Mouse (Mus musculus) heart, embryonic 12.5 days (tissue): Measurements from ENCODE around the gene Xcl1. TPM values are rescaled to one million over a fixed set of nuclear protein-coding genes. Genes with fewer than 3 reads are reported as not detected.

Experiments used
- ATAC-seq: fragments of 200-750 bp; cut with Nextera tagmentation; 2 replicates; pipeline ENCODE4 v1.8.0; 2017; ENCODE audit warnings: moderate TSS enrichment, moderate library complexity; ENCODE audit not compliant: insufficient number of reproducible peaks, low FRiP score
- H3K27ac ChIP-seq: fragments of 300-500 bp; sonication (generic); 2 replicates; pipeline ENCODE4 v1.5.1; 2016; ENCODE audit warnings: mild to moderate bottlenecking, moderate library complexity; ENCODE audit not compliant: poor library complexity, severe bottlenecking
- H3K27me3 ChIP-seq: fragments of 300-500 bp; sonication (generic); replicated peaks from 2 replicates; pipeline ENCODE4 v1.6.1; 2016; ENCODE audit warnings: mild to moderate bottlenecking, moderate library complexity
- H3K36me3 ChIP-seq: fragments of 300-500 bp; sonication (generic); 2 replicates; pipeline ENCODE4 v1.6.1; 2016; ENCODE audit warnings: mild to moderate bottlenecking, moderate library complexity
- H3K4me1 ChIP-seq: fragments of 300-500 bp; sonication (generic); replicated peaks from 2 replicates; pipeline ENCODE4 v1.6.1; 2016; ENCODE audit warnings: mild to moderate bottlenecking
- H3K4me2 ChIP-seq: fragments of 300-500 bp; sonication (generic); 2 replicates; pipeline ENCODE4 v1.6.1; 2016; ENCODE audit warnings: mild to moderate bottlenecking, moderate library complexity
- H3K4me3 ChIP-seq: fragments of 300-500 bp; sonication (generic); 2 replicates; pipeline ENCODE4 v1.5.1; 2016; ENCODE audit warnings: mild to moderate bottlenecking
- H3K9ac ChIP-seq: fragments of 300-500 bp; sonication (generic); 2 replicates; pipeline ENCODE4 v1.6.1; 2016; ENCODE audit warnings: mild to moderate bottlenecking, moderate library complexity
- H3K9me3 ChIP-seq: fragments of 300-500 bp; sonication (generic); replicated peaks from 2 replicates; pipeline ENCODE4 v1.6.1; 2016; ENCODE audit warnings: mild to moderate bottlenecking, moderate library complexity
- WGBS: fragments of 180-500 bp; shearing (Covaris S2); methylation state at CpG from one replicate; pipeline ENCODE4 v1.1.7; 2016; 5-methylcytosine and 5-hydroxymethylcytosine counted together
- polyA plus RNA-seq: library from polyadenylated mRNA; unstranded; fragments of >200 nt; fragmentation: Nextera tagmentation; extraction: Ambion mirVana; gene quantifications from 2 replicates; pipeline ENCODE4 v1.2.1, GENCODE M21; 2016

Xcl1 gene
- polyA plus RNA-seq, 1 experiment from 2014 or later = not detected

- H3K27me3 ChIP-seq = no peaks in the 10 kb centered on the region
- H3K4me1 ChIP-seq = peaks cover 12% of the 10 kb centered on the region; the same call in 1 of the 2 replicates
- no peak for ATAC-seq
- 62% methylated on average over 3 of the region's 3 CpGs for WGBS
- no peak overlapping the region for H3K4me2 ChIP-seq
- H3K36me3 ChIP-seq = no peaks in the 10 kb centered on the region
- no peaks in the 10 kb centered on the region for H3K9me3 ChIP-seq
- H3K9ac ChIP-seq = no peak overlapping the region
- H3K4me3 ChIP-seq = no peak overlapping the region
- H3K27ac ChIP-seq = no peak overlapping the region
These were observed 23.8 kb upstream of the Xcl1 start for GRCm38 (mm10) chr1:164959160-164959559.

DNA sequence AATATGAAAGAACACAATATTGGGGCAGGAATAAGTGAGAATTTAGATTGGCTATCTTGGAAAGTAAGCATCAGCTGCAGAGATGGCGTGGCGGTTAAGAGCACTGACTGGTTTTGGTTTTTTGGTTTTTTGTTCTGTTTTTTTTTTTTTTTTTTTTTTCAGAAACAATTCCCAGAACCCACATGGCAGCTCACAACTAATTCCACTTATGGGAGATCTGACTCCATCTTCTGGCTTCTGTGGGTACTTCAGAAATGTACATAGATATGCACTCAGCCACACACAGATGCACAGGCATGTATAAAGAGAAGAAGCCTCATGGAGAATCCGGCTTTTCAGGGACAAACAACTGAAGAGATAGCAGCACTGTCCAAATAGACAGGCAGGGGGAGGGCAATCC lies 22.6 kb upstream of the Xcl1 start:
- H3K4me3 ChIP-seq = no peak overlapping the region
- peaks cover 12% of the 10 kb centered on the region; the same call in 1 of the 2 replicates for H3K4me1 ChIP-seq
- H3K4me2 ChIP-seq = no peak overlapping the region
- 80% methylated on average over 3 of the region's 3 CpGs for WGBS
- no peak for ATAC-seq
- no peak overlapping the region for H3K9ac ChIP-seq
- no peaks in the 10 kb centered on the region for H3K36me3 ChIP-seq
- no peaks in the 10 kb centered on the region for H3K27me3 ChIP-seq
- no peak overlapping the region for H3K27ac ChIP-seq
- no peaks in the 10 kb centered on the region for H3K9me3 ChIP-seq

DNA sequence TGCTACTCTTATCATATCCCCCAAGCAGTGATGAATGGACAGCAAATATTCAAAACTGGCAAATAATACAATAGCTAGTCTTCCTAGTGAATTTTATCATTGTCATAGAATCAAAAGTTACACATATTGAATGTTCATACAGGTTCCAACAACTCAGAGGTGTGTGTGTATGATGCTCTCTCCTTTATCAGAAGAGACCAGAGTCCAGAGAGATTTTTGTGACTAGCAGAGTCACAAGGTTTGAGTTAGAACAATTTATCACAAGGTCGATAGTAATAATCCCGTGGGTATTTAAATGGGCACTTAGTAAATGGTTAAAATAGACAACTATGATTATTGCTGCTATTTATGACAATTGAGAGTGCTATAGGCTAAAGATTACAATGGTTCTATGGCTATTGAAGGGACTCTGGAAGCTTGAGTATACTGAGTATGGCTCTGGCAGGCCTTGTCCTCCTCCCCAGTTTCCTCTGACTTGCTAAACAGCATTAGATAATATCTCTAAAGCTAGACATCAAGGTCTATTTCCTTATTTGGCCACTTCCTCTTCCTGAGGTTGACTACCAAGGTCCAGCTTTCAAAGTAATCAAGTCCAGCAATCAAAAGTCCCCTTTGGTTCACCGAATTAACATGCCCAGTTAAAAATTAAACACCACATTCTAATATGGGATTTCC lies 21.5 kb upstream of the Xcl1 start:
- 0 out of 2 replicates have a peak, but pooled peaks cover 6% of the 10 kb centered on the region for H3K4me1 ChIP-seq
- no peak for ATAC-seq
- H3K4me3 ChIP-seq = no peak overlapping the region
- 69% methylated on average over 3 of the region's 3 CpGs for WGBS
- H3K4me2 ChIP-seq = no peak overlapping the region
- H3K36me3 ChIP-seq = no peaks in the 10 kb centered on the region
- H3K9me3 ChIP-seq = no peaks in the 10 kb centered on the region
- no peak overlapping the region for H3K9ac ChIP-seq
- H3K27ac ChIP-seq = no peak overlapping the region
- H3K27me3 ChIP-seq = no peaks in the 10 kb centered on the region

GRCm38 (mm10) chr1:164955452-164956196 lies 20.3 kb upstream of the Xcl1 start:
- H3K4me3 ChIP-seq = no peak overlapping the region
- ATAC-seq = no peak

DNA sequence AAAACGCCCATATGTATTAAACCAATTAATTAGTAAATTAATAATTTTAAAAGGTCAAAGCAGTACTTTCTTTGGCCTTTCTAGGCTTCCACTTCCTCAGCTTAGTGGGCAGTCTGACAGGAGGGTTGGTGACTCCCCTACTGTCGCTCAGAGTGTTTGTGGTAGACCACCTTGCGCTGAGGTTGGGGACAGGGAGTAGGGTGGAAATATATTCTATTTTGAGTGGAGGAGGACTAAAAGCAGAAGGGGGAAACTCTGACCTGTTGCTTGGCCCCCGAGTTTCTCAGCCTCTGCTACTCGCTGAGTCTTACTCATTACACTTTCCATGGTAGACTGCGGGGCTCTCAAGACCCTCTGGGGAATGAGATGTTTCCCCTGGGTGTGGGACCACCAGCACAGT lies 18.2 kb upstream of the Xcl1 start:
- H3K27ac ChIP-seq = no peak overlapping the region

More at GRCm38 (mm10) chr1:164955452-164956196, 20.3 kb upstream of the Xcl1 start:
- H3K9ac ChIP-seq = no peak overlapping the region
- no peaks in the 10 kb centered on the region for H3K27me3 ChIP-seq
- no peak overlapping the region for H3K27ac ChIP-seq
- no peaks in the 10 kb centered on the region for H3K9me3 ChIP-seq
- 80% methylated on average over 7 of the region's 7 CpGs for WGBS
- H3K4me1 ChIP-seq = 0 out of 2 replicates have a peak, but pooled peaks cover 4% of the 10 kb centered on the region
- H3K4me2 ChIP-seq = no peak overlapping the region
- H3K36me3 ChIP-seq = no peaks in the 10 kb centered on the region

DNA sequence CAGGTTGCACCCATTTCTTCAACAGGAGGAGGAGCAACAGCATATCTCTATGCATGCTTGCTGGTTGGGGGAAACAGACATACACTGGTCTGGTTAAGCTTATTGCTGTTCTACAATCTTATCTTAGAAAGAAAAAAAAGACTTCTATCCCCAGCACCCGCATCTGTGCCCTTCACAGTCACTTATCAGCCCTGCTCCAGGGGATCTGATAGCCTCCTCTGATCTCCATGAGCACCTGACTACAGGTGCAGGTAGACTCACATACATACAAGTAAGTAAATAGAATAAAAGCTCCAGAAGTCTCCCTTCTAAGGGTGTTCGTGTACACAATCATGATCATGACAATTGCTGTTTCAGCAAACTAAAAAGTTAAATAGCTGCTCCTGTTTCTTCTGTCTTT lies 733 bp upstream of the Xcl1 start:
- no peaks in the 10 kb centered on the region for H3K9me3 ChIP-seq
- H3K9ac ChIP-seq = no peak overlapping the region
- WGBS = 43% methylated on average over 2 of the region's 2 CpGs

More for the DNA sequence above, 18.2 kb upstream of the Xcl1 start:
- H3K4me3 ChIP-seq = no peak overlapping the region
- WGBS = 81% methylated on average over 6 of the region's 6 CpGs
- ATAC-seq = no peak
- H3K9ac ChIP-seq = no peak overlapping the region
- H3K4me1 ChIP-seq = no peaks in the 10 kb centered on the region
- no peaks in the 10 kb centered on the region for H3K36me3 ChIP-seq
- no peak overlapping the region for H3K4me2 ChIP-seq
- H3K27me3 ChIP-seq = no peaks in the 10 kb centered on the region
- no peaks in the 10 kb centered on the region for H3K9me3 ChIP-seq

GRCm38 (mm10) chr1:164933441-164934188 lies 1.7 kb downstream of the Xcl1 start:
- H3K27me3 ChIP-seq = no peaks in the 10 kb centered on the region
- no peak overlapping the region for H3K4me2 ChIP-seq
- no peak for ATAC-seq
- H3K9me3 ChIP-seq = no peaks in the 10 kb centered on the region
- 85% methylated on average over 10 of the region's 10 CpGs for WGBS
- 0 out of 2 replicates have a peak, but pooled peaks cover 5% of the 10 kb centered on the region for H3K4me1 ChIP-seq
- no peaks in the 10 kb centered on the region for H3K36me3 ChIP-seq
- no peak overlapping the region for H3K9ac ChIP-seq
- no peak overlapping the region for H3K4me3 ChIP-seq
- no peak overlapping the region for H3K27ac ChIP-seq

More for the DNA sequence above, 733 bp upstream of the Xcl1 start:
- H3K27me3 ChIP-seq = no peaks in the 10 kb centered on the region
- no peak for ATAC-seq
- no peak overlapping the region for H3K27ac ChIP-seq
- H3K4me1 ChIP-seq = 0 out of 2 replicates have a peak, but pooled peaks cover 5% of the 10 kb centered on the region
- no peaks in the 10 kb centered on the region for H3K36me3 ChIP-seq
- no peak overlapping the region for H3K4me2 ChIP-seq
- H3K4me3 ChIP-seq = no peak overlapping the region

- Histone ChIP-seq H3K27me3 (no peaks in the 10 kb centered on the region), H3K9me3 (peaks cover 5% of the 10 kb centered on the region; the same call in 1 of the 2 replicates), H3K4me1 (0 out of 2 replicates have a peak, but pooled peaks cover 5% of the 10 kb centered on the region), H3K27ac (no peak overlapping the region), H3K36me3 (no peaks in the 10 kb centered on the region), H3K4me3 (no peak overlapping the region), H3K9ac (no peak overlapping the region), H3K4me2 (no peak overlapping the region)
- 88% methylated on average over 7 of the region's 7 CpGs for WGBS
- ATAC-seq = no peak
These were observed 4.2 kb downstream of the Xcl1 start for GRCm38 (mm10) chr1:164931135-164931534.

DNA sequence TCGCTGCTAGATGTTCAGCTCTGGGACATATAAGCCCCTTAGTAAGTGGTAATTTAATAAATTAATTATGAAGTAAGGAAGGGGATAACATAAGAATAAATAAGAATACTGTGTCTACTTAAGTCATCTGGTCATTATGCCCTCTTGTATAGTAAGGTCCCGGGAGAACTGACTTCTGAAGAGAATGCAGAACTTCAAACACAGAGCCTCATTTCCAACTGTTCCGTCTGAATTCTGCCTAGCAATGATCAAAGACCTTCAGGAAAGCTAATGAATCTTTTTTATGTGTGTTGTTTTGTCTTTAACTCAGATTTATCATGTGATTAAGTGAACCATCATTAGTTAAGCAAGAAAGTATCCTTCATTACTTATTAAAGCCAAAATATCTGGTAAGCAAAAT lies 5.3 kb downstream of the Xcl1 start:
- H3K9ac ChIP-seq = no peak overlapping the region
- WGBS = 80% methylated on average over 3 of the region's 3 CpGs

GRCm38 (mm10) chr1:164926534-164927160 lies 8.7 kb downstream of the Xcl1 start:
- H3K4me1 ChIP-seq = no peaks in the 10 kb centered on the region
- H3K27ac ChIP-seq = no peak overlapping the region
- peaks cover 8% of the 10 kb centered on the region; the same call in 1 of the 2 replicates for H3K9me3 ChIP-seq
- H3K4me3 ChIP-seq = no peak overlapping the region
- H3K36me3 ChIP-seq = no peaks in the 10 kb centered on the region
- no peak overlapping the region for H3K4me2 ChIP-seq
- no peak overlapping the region for H3K9ac ChIP-seq
- no peak for ATAC-seq
- no peaks in the 10 kb centered on the region for H3K27me3 ChIP-seq
- WGBS = 82% methylated on average over 3 of the region's 3 CpGs

More for the DNA sequence above, 5.3 kb downstream of the Xcl1 start:
- Histone ChIP-seq H3K36me3 (no peaks in the 10 kb centered on the region), H3K27ac (no peak overlapping the region), H3K27me3 (no peaks in the 10 kb centered on the region), H3K4me2 (no peak overlapping the region), H3K9me3 (peaks cover 8% of the 10 kb centered on the region; the same call in 1 of the 2 replicates), H3K4me1 (no peaks in the 10 kb centered on the region), H3K4me3 (no peak overlapping the region)
- no peak for ATAC-seq
